Mouse (Mus musculus) bone marrow, adult 2 months (tissue): ENCODE measurements at regions not wholly inside any gene's neighbourhood (a gene's known extent, or its start where the extent isn't known, plus 50 kb on each side); places are given as distances from the start of the nearest gene placed in this dataset.

Experiments
- CTCF ChIP-seq: fragments of 200-500 bp; IDR thresholded peaks from 2 replicates; pipeline ENCODE4 v1.5.1; 2011; ENCODE audit warnings: low read length, control low read depth; ENCODE audit not compliant: control insufficient read depth, insufficient read depth
- POLR2A ChIP-seq: fragments of 200-500 bp; IDR thresholded peaks from 2 replicates; pipeline ENCODE4 v1.6.1; 2011; ENCODE audit warnings: low read depth, mild to moderate bottlenecking, control low read depth, low read length, borderline replicate concordance; ENCODE audit not compliant: control insufficient read depth

DNA sequence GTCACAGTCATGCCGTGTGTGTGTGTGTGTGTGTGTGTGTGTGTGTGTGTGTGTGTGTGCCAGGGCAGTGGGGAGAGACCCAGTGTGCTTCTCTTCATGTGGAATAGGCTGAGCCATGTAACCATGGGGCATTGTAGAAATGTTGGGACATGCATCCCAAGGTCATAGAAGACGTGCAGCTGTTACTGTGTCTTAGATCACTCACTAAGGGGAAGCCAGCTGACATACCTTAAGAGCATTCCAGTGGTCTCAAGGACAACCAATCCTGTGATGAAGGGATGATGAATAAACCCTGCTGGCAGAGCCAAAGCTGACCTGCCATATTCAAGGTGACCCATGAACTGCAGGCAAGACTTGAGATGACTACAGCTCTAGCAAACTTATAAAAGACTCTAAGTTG, 75.3 kb upstream of the Klf3 start:
- TF ChIP-seq CTCF (no peak), POLR2A (no peak)
